Mouse (Mus musculus): ENCODE measurements around the gene Stab2.

DNA sequence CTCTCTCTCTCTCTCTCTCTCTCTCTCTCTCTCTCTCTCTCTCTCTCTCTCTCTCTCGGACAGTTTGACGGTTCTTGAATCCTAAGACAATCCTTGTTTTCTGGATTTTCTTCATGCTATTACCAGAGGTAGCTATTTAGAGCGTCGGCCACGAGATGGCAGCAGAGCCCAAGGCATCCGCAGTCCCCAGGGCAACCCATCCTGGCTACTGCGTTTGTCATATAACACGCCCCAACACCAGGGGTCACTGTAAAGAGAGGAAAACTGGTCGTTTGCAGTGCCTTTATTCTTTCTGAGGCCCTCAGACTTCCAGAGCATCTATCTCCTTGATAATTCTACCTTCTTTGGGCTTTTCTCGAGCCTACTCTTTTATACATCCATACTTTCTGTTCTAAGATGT, 17.1 kb upstream of the Stab2 start:
- TF ChIP-seq CTCF (IDR thresholded peaks at IDR 0.05; ENCODE audit: low read depth, low read length), result peak; percentile 100
- no peak for TF ChIP-seq POLR2A (IDR thresholded peaks at IDR 0.05; ENCODE audit: extremely low read depth, insufficient read depth, low read length)

Data from liver, adult 2 months (tissue).